Mouse (Mus musculus): Measurements from ENCODE around the gene Bach1. TPM values are rescaled to one million over a fixed set of nuclear protein-coding genes. Genes with fewer than 3 reads are reported as not detected.

Bach1 gene
- total RNA-seq, 2 experiments from 2014 or later, result 12.0 to 12.8 TPM

GRCm38 (mm10) chr16:87774398-87774797 lies 75.7 kb downstream of the Bach1 start:
- intact Hi-C loops (cut with DNase I), result no loop called here
- no peak for DNase-seq (ENCODE audit: low spot score in 2 of 2)

- intact Hi-C loops (cut with DNase I), result no loop called here
- no peak for DNase-seq (ENCODE audit: low spot score in 2 of 2)
Observed at GRCm38 (mm10) chr16:87777373-87777772, 78.6 kb downstream of the Bach1 start.

GRCm38 (mm10) chr16:87781637-87782036 lies 82.9 kb downstream of the Bach1 start:
- intact Hi-C loops (cut with DNase I), result no loop called here
- no peak for DNase-seq (ENCODE audit: low spot score in 2 of 2)

Other genes with a start within 250 kb of the Bach1 start
- 10 to 100 TPM; 41.6 to 47.3 TPM for gene Usp16, start 244.2 kb upstream of the Bach1 start, total RNA-seq (2021)
- 100 to 1,000 TPM; 156 to 160 TPM for gene Cct8, start 203.1 kb upstream of the Bach1 start, total RNA-seq (2021)
- under 1 TPM; 0.57 to 0.62 TPM for gene Map3k7cl, start 145.6 kb upstream of the Bach1 start, total RNA-seq (2021)

Measured in left cerebral cortex, postnatal 36 days (tissue).